Mouse (Mus musculus) monocyte, adult 5-6 weeks (primary cell): Measurements from ENCODE around the gene Eif2ak3. TPM values are rescaled to one million over a fixed set of nuclear protein-coding genes. Genes with fewer than 3 reads are reported as not detected.
A peak's percentile ranks its signal among the peaks of the same experiment; 100 is the strongest.

Source experiments
- ATAC-seq: fragments of 153-309, 156-312 bp; replicated peaks from 2 replicates; pipeline ENCODE4 v1.8.0; 2017; ENCODE audit warnings: mild to moderate bottlenecking; ENCODE audit not compliant: low TSS enrichment, insufficient number of reproducible peaks, severe bottlenecking, poor library complexity, low FRiP score
- total RNA-seq: library from RNA; stranded (forward); fragments of 200-1000, 200-491, 200-594 nt; gene quantifications from 3 replicates; pipeline ENCODE4 v1.2.3, GENCODE M21; 2017

Eif2ak3 gene
- total RNA-seq, 1 experiment from 2014 or later = 43.7 TPM

- no peak for ATAC-seq
Measured at GRCm38 (mm10) chr6:70874035-70874775, 29.9 kb downstream of the Eif2ak3 start.

- ATAC-seq = no peak
Measured at GRCm38 (mm10) chr6:70875017-70875416, 30.7 kb downstream of the Eif2ak3 start.

- ATAC-seq = peak; percentile 86
Measured at GRCm38 (mm10) chr6:70880714-70881304, 36.5 kb downstream of the Eif2ak3 start.

- no peak for ATAC-seq
Measured at GRCm38 (mm10) chr6:70887993-70888392, 43.7 kb downstream of the Eif2ak3 start.

GRCm38 (mm10) chr6:70898166-70898565 lies 53.9 kb downstream of the Eif2ak3 start:
- no peak for ATAC-seq

- no peak for ATAC-seq
Measured at GRCm38 (mm10) chr6:70899594-70900003, 55.3 kb downstream of the Eif2ak3 start.

GRCm38 (mm10) chr6:70903689-70904088 lies 59.4 kb downstream of the Eif2ak3 start:
- ATAC-seq = no peak

GRCm38 (mm10) chr6:70909572-70909971 lies 65.3 kb downstream of the Eif2ak3 start:
- ATAC-seq = no peak

- no peak for ATAC-seq
Measured at GRCm38 (mm10) chr6:70910285-70910684, 66.0 kb downstream of the Eif2ak3 start.

- no peak for ATAC-seq
Measured at GRCm38 (mm10) chr6:70911668-70912395, 67.5 kb downstream of the Eif2ak3 start.

GRCm38 (mm10) chr6:70912396-70912765 lies 68.1 kb downstream of the Eif2ak3 start:
- no peak for ATAC-seq

- ATAC-seq = no peak
Measured at GRCm38 (mm10) chr6:70918827-70919226, 74.5 kb downstream of the Eif2ak3 start, which contains the start of gene Tex37. TSS of gene Tex37 (minus strand) at chr6:70918927.

GRCm38 (mm10) chr6:70921274-70922074 lies 77.2 kb downstream of the Eif2ak3 start:
- ATAC-seq = no peak; the same call in 1 of the 2 replicates

GRCm38 (mm10) chr6:70931801-70932200 lies 87.5 kb downstream of the Eif2ak3 start:
- no peak for ATAC-seq

- ATAC-seq = no peak
Measured at GRCm38 (mm10) chr6:70953274-70953673, 109.0 kb downstream of the Eif2ak3 start.

GRCm38 (mm10) chr6:70954040-70954439 lies 109.7 kb downstream of the Eif2ak3 start:
- no peak for ATAC-seq
